Mouse (Mus musculus): ENCODE data around the gene Samd4. TPM values are rescaled to one million over a fixed set of nuclear protein-coding genes. Genes with fewer than 3 reads are reported as not detected.
A peak's percentile ranks its signal among the peaks of the same experiment; 100 is the strongest.

Samd4 gene
- polyA plus RNA-seq, 1 experiment from 2014 or later = 9.1 TPM

DNA sequence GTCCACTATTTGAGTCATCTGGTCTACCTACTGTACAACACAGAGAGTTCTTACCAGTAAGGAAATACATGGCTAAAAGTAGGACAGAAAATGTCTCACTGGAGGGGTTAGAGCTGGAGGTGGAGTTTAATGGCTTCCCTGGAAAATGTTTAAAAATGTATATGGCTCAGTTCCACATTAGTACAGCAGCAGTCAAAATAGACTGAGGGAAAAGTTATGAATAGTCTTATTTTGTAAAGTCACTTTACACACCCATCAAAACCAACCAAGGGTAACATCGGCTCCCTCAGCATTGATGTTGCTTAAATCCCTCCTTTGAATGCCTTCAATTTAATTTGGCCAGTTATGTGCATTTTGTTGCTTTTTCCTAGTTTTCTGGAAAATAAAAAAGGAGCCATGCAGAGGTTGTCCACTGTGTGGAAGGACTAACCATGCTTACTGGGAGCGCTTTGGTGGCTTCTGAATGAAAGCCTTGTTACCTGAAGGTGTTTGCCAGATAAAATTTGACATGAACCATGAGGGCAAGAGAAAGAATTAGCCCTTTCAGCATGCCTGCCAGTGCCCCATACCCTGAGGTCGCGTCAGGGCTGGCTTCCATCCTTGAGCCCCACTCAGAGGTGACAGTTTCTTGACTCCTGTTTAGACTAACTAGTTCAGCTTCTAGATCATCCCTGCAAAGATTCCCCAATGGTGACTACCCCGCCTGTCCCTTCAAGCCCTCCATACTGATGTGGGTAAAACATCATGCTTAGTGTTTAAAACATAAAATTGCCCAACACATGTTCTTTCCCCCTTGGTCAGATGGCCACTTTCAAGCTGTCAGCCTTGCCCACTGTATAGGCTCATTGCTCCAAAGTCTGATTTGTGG, 169.3 kb downstream of the Samd4 start:
- ATAC-seq (ENCODE audit: insufficient number of reproducible peaks, insufficient read depth, low FRiP score, low TSS enrichment) = no peak
- H3K27ac ChIP-seq = no peak overlapping the region
- 84% methylated on average over 5 of the region's 5 CpGs for WGBS

GRCm38 (mm10) chr14:47053101-47053500, 170.4 kb downstream of the Samd4 start:
- Histone ChIP-seq H3K9me3 (no peaks in the 10 kb centered on the region), H3K4me3 (no peak overlapping the region), H3K27ac (no peak overlapping the region), H3K36me3 (no peaks in the 10 kb centered on the region), H3K27me3 (no peaks in the 10 kb centered on the region), H3K4me1 (no peaks in the 10 kb centered on the region), H3K4me2 (replicated peaks) (no peak overlapping the region), H3K9ac (no peak overlapping the region)
- no peak for ATAC-seq (ENCODE audit: insufficient number of reproducible peaks, insufficient read depth, low FRiP score, low TSS enrichment)
- 89% methylated on average over 1 of the region's 1 CpGs for WGBS

More for the DNA sequence above, 169.3 kb downstream of the Samd4 start:
- no peaks in the 10 kb centered on the region for H3K4me1 ChIP-seq
- no peak overlapping the region for H3K4me2 ChIP-seq (replicated peaks)
- H3K9ac ChIP-seq = no peak overlapping the region
- no peaks in the 10 kb centered on the region for H3K36me3 ChIP-seq
- no peak overlapping the region for H3K4me3 ChIP-seq
- H3K9me3 ChIP-seq = no peaks in the 10 kb centered on the region
- no peaks in the 10 kb centered on the region for H3K27me3 ChIP-seq

GRCm38 (mm10) chr14:47053824-47054223, 171.2 kb downstream of the Samd4 start:
- no peak for ATAC-seq (ENCODE audit: insufficient number of reproducible peaks, insufficient read depth, low FRiP score, low TSS enrichment)
- Histone ChIP-seq H3K4me2 (replicated peaks) (no peak overlapping the region), H3K9ac (no peak overlapping the region), H3K36me3 (no peaks in the 10 kb centered on the region), H3K27me3 (no peaks in the 10 kb centered on the region), H3K4me3 (no peak overlapping the region), H3K9me3 (no peaks in the 10 kb centered on the region), H3K27ac (no peak overlapping the region), H3K4me1 (no peaks in the 10 kb centered on the region)
- WGBS = 84% methylated on average over 5 of the region's 5 CpGs

DNA sequence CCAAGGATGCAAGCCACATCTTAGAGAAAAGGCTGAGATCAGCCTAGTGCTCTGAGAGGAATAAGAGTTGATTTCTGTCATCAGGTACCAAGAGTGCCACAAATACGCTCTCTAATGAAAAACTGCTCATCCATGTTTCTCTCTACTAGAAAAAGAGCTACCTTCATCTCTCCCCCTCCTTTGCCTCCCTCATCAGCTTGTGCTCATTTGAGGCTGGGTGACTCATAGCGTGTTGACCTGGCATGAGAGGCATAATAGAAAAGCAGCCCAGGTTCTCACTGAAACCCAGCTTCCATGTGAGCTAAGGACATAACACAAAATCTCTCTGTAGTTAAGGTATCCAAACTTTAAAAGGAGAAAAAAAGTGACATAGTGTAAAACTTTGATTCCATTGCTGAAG, 176.3 kb downstream of the Samd4 start:
- Histone ChIP-seq H3K36me3 (no peaks in the 10 kb centered on the region), H3K9ac (no peak overlapping the region), H3K4me1 (no peaks in the 10 kb centered on the region), H3K27ac (no peak overlapping the region), H3K4me3 (no peak overlapping the region), H3K4me2 (replicated peaks) (no peak overlapping the region), H3K9me3 (no peaks in the 10 kb centered on the region), H3K27me3 (no peaks in the 10 kb centered on the region)
- WGBS = 92% methylated on average over 2 of the region's 2 CpGs
- no peak for ATAC-seq (ENCODE audit: insufficient number of reproducible peaks, insufficient read depth, low FRiP score, low TSS enrichment)

DNA sequence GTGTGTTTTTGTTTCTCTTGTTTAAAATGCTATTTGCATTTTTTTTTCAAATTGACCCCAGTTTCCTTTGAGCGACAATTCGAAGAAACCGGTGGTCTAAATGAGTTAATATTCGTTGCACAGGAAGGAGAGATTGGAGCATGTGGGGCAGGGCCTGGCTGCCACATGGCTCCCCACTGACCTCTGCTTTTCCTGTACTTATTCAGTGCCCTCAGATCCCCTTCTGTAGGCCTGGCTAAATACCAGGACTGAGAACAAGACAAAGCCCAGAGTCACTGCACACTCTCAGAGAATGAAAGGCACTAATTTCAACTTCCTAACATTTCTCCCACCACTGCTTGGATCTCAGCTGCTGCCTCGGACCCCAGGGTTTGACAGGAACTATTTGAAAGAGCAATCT, 182.4 kb downstream of the Samd4 start:
- no peaks in the 10 kb centered on the region; the same call in 1 of the 2 replicates for H3K4me1 ChIP-seq
- H3K4me3 ChIP-seq = no peak overlapping the region
- H3K4me2 ChIP-seq (replicated peaks) = no peak overlapping the region
- no peaks in the 10 kb centered on the region for H3K9me3 ChIP-seq
- no peak overlapping the region for H3K9ac ChIP-seq
- 0 out of 2 replicates have a peak, but pooled peaks cover 8% of the 10 kb centered on the region for H3K36me3 ChIP-seq
- H3K27me3 ChIP-seq = no peaks in the 10 kb centered on the region
- no peak overlapping the region for H3K27ac ChIP-seq
- WGBS = 34% methylated on average over 5 of the region's 5 CpGs
- ATAC-seq (ENCODE audit: insufficient number of reproducible peaks, insufficient read depth, low FRiP score, low TSS enrichment) = no peak

GRCm38 (mm10) chr14:47066901-47067300, 184.2 kb downstream of the Samd4 start:
- Histone ChIP-seq H3K27me3 (no peaks in the 10 kb centered on the region), H3K9me3 (no peaks in the 10 kb centered on the region), H3K9ac (no peak overlapping the region), H3K4me1 (no peaks in the 10 kb centered on the region; the same call in 1 of the 2 replicates), H3K4me3 (no peak overlapping the region), H3K36me3 (0 out of 2 replicates have a peak, but pooled peaks cover 8% of the 10 kb centered on the region), H3K27ac (no peak overlapping the region), H3K4me2 (replicated peaks) (no peak overlapping the region)
- no peak for ATAC-seq (ENCODE audit: insufficient number of reproducible peaks, insufficient read depth, low FRiP score, low TSS enrichment)
- 81% methylated on average over 5 of the region's 5 CpGs for WGBS

- Histone ChIP-seq H3K4me1 (no peaks in the 10 kb centered on the region), H3K4me2 (replicated peaks) (no peak overlapping the region), H3K36me3 (peaks cover 9% of the 10 kb centered on the region; the same call in 1 of the 2 replicates), H3K4me3 (no peak overlapping the region), H3K27ac (no peak overlapping the region), H3K9ac (no peak overlapping the region), H3K9me3 (no peaks in the 10 kb centered on the region), H3K27me3 (no peaks in the 10 kb centered on the region)
- WGBS = 60% methylated on average over 18 of the region's 18 CpGs
- ATAC-seq (ENCODE audit: insufficient number of reproducible peaks, insufficient read depth, low FRiP score, low TSS enrichment) = peak; percentile 35; the same call in 1 of the 2 replicates
These were observed 191.5 kb downstream of the Samd4 start for GRCm38 (mm10) chr14:47074045-47074666.

DNA sequence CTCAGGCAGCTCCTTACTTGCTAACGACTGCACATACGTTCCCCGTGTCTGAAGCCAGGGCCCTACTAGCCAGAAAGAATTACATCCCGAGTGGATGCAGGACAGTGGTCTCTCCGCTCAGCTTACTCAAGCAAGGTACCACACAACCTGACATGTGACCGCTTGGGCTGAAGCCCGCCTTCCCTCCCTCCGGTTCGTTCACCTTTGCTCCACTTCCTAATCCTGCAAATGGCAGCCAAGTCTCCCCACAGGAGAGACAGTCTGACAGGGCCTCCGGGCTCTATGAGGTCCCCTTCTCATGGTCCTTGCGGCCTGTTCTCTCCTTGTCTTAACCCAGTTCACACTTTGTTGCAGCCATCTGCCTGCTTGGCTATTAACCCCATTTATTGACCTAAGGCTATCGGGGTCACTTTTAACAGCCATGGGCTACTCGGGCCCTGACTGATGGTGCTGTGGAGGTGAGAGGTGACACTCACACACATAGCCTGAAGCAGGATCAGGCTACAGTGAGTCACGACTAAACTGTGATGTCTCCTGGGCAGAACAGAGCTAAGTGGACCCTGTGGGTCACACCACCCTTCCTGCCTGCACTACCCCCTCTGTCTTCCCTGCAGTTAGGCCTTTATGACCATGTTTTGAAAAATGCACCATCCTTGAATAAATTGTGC, 192.5 kb downstream of the Samd4 start:
- Histone ChIP-seq H3K4me2 (replicated peaks) (no peak overlapping the region), H3K9ac (no peak overlapping the region), H3K4me3 (no peak overlapping the region), H3K36me3 (peaks cover 11% of the 10 kb centered on the region; the same call in 1 of the 2 replicates), H3K27ac (no peak overlapping the region), H3K27me3 (no peaks in the 10 kb centered on the region), H3K9me3 (no peaks in the 10 kb centered on the region), H3K4me1 (no peaks in the 10 kb centered on the region)
- 79% methylated on average over 14 of the region's 14 CpGs for WGBS
- ATAC-seq (ENCODE audit: insufficient number of reproducible peaks, insufficient read depth, low FRiP score, low TSS enrichment) = no peak

DNA sequence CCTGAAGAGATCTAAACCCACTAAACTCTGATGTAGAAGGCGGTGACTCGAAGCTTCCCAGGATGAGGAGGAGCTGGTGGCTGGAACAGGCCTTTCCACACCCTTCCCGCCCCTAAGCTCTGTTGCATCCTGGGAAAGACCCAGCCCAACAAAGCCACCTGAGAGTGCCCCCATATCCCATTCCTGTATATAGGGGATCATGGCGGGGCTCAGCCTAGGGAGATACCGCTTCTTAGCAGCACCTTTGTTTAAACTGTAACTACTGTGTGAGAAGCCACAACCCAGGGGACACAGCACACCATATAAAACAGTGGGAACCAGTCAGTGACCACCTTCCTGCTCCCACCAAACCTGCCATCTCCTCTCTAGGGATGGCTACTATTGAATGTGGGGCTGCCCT, 193.2 kb downstream of the Samd4 start:
- Histone ChIP-seq H3K4me2 (replicated peaks) (no peak overlapping the region), H3K27ac (no peak overlapping the region), H3K4me3 (no peak overlapping the region), H3K36me3 (peaks cover 18% of the 10 kb centered on the region; the same call in 1 of the 2 replicates), H3K9ac (no peak overlapping the region), H3K9me3 (no peaks in the 10 kb centered on the region), H3K27me3 (no peaks in the 10 kb centered on the region), H3K4me1 (no peaks in the 10 kb centered on the region)
- no peak for ATAC-seq (ENCODE audit: insufficient number of reproducible peaks, insufficient read depth, low FRiP score, low TSS enrichment)
- 91% methylated on average over 5 of the region's 5 CpGs for WGBS

DNA sequence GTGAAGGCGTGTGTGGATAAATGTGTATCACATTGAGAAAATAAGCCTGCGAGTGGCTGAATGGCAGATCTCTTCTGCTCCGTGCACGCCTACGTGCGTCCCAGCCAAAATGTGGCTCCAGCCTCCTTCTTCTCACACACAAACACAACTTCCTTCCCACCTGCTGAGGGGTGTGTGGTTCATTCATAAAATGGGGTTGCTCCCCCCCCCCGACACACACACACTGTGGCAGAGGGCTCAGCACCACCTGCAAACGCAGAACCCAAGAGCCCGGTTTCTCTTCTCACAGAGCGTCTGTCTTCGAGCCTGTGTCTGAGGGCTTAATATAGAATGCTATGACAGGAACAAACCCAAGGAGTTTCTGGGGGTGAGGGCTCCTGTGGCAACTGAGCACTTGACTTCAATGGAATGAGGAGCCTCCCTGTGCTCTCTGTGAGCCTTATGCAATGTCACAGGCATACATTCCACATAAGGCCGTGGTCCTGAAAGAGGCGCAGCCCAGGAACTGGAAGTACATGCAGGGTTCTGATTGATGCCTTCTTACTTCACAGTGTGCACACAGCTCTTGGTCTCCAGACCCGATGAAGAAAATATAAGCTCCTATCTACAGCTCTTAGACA, 194.4 kb downstream of the Samd4 start:
- Histone ChIP-seq H3K9ac (no peak overlapping the region), H3K4me1 (no peaks in the 10 kb centered on the region), H3K27me3 (no peaks in the 10 kb centered on the region), H3K4me3 (no peak overlapping the region), H3K27ac (no peak overlapping the region), H3K36me3 (peaks cover 18% of the 10 kb centered on the region; the same call in 1 of the 2 replicates), H3K4me2 (replicated peaks) (no peak overlapping the region), H3K9me3 (no peaks in the 10 kb centered on the region)
- ATAC-seq (ENCODE audit: insufficient number of reproducible peaks, insufficient read depth, low FRiP score, low TSS enrichment) = no peak
- WGBS = 94% methylated on average over 14 of the region's 14 CpGs

- Histone ChIP-seq H3K36me3 (peaks cover 18% of the 10 kb centered on the region; the same call in 1 of the 2 replicates), H3K4me3 (no peak overlapping the region), H3K27me3 (no peaks in the 10 kb centered on the region), H3K4me2 (replicated peaks) (no peak overlapping the region), H3K4me1 (no peaks in the 10 kb centered on the region), H3K9ac (no peak overlapping the region), H3K27ac (no peak overlapping the region), H3K9me3 (no peaks in the 10 kb centered on the region)
- 96% methylated on average over 3 of the region's 3 CpGs for WGBS
- no peak for ATAC-seq (ENCODE audit: insufficient number of reproducible peaks, insufficient read depth, low FRiP score, low TSS enrichment)
These were observed 194.9 kb downstream of the Samd4 start for GRCm38 (mm10) chr14:47077576-47077970.
